Mouse (Mus musculus): ENCODE data around the gene Col12a1.

Col12a1 gene

DNA sequence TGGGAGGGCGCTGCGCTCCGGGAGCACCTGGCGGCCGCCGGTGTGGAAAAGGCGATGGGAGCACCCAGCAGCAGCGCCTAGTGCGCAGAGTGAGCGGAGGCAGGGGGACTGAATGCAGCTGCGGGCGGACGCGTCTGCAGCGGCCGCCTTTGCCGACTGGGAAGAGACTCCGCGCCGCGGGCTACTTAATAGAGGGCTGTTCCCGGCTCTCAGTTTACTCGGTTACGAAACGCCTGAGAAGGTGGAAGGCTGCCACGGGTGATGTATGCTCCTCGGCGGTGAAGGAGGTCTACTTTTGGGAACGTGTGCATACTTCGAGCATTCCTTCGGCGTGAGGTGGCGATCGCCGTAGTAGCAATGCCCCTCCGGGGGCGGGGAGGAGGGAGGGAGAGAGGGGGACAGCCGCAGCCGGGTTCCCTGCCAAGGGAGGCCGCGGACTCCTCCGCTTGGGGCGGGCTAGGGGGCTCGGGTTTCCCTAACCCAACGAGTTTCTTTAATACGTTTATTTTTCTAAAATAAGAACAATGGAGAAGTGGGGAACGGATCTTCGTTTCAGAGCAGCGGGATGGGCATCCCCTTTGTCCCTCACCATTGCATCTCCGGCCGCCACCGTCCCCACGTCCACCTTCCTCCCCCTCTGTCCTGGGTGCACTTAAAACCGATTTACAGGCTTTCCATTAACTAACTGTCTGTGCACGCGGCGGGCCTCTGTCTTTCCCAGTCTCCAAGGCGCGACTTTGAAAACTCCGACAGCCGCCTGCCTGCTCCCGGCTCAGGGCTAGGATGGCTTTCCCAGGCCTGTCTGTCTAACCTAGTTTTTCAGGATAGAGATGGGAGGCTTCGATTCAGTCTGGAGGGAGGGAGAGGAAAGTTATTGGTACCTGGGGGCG, at the start of gene Col12a1:
Gene Col12a1 (minus strand): TSS at position 351 of the 890 bp plus-strand sequence.
- peak; percentile 46 to 62 for DNase-seq

DNA sequence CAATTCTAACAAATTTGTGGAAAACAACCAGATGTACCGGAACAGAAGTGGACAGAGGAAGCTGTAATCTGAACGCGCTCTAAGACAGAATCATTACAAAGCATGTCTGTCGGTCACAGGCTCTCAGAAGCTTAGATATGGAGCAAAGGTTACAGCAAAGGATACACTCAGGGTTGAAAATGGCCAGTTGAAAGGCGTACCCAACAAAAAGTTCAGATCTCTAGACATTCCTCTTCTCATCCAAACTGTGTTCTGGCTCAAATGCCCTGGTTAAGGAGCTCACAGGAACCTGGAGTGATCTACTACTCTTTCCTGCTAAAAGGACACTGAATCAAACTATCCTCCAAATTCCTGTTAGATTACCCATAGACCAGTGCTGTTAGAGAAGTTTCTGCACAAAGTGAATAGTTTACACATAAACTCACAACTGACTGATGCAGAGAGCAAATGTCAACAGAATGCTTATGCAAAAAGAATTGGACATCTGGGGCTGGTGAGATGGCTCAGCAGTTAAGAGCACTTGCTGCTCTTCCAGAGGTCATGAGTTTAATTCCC, 48.4 kb upstream of the Col12a1 start:
- no peak for DNase-seq

DNA sequence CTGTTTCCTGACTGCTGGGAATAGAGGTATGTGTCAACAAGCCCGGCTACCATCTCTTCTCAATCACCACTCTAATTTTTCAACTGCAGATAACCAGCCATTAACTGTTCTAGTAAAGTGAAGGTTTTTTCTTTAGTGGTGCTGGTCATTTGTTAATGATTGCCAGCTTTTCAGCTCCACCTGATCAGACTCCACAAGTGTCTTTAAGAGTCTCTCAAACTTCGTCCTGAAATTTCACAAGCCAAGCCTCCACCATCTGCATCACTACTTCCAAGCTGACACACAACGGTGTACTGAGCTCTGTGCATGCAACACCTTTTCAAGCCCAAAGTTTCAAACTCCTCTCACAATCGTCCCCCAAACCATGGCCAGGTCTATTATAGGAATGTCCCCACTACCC, 46.7 kb upstream of the Col12a1 start:
- no peak for DNase-seq

DNA sequence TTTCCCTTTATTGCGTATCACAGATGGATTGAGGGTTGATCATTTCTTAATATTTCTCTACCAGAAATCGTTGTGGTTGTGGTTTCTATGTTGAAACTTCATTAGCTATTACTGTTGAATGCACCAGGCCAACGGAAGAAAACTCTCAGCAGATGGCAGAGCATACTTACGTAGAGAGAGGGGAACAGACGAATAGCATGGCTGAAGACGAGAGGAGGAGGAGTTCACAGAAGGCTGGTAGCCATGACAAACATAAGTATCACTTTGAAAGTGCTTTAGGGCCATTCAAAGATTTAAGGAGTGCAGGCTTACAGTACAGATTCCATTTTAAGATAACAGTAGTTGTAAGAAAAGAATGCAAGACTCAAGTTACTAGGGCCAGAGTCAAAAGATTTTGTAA, 43.9 kb upstream of the Col12a1 start:
- DNase-seq, result no peak

DNA sequence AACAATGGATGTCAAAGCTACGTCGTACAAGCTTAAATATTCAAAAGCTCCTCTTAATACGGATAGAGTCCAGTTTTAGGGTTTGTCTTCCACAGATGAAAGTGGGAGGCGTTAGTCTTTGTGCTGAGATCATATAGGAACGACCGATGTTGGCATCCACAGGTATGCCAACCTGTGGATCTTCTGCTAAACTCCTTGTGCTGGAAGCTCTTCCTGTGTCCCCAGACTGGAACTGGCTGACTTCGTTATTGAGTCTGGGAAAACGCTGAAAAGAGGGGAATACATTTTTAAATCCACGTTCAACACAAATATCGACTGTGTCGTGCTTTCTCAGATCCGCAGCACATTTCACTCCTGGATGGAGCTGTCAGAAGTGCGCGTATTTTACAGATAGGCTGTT, 41.4 kb upstream of the Col12a1 start:
- peak in 1 of 2 experiments; percentile 30 for DNase-seq

DNA sequence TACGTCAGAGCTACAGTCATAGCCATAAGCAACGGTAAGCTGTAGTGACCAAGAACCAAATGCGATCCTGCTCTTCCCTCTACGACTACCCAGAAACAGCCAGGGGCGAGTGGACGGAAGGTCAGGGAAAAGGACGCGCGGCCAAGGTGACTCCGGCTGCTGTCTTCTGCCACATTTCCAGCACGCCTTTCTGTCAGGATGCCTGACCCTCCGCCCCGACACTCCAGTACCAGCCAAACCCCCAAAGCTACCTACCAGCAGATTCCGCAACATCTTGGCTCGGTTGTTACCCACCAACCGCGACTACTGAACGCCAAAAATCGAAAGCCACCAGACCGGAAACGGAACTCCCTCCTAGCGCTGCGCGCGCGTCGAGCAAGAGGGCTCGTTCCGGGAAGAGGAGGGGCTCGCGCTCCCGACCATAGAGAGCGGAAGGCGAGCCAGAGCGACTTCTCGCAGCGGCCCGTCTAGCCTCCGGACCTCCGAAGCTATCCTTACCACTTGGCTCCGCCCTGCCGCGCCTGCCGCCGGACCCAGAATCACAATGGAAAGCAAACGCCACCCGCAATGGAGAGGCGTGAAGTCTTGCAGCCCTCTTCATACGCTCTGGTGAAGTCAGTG, 40.9 kb upstream of the Col12a1 start, which contains the start of gene Cox7a2:
Gene Cox7a2 (minus strand): TSS at position 494 of the 621 bp plus-strand sequence.
- DNase-seq, result peak; percentile 94 to 96

DNA sequence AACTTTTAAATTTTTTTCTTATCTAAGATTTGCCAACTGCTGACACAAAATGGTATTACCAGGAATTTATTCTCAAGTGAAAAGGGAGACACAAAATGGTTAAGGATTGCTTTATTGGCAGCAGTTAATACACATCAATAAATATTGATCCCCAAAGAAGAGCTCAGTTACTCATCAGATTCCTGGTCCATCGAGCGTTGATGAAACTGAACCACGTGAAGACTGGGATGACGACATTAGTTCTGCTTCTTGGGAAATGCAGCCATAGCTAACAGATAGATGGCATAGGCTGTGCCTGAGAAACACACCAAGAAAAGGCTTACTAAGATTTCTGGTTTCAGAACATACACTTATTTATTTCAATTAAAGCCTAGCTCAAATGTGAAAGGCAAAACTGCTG, 36.7 kb upstream of the Col12a1 start:
- DNase-seq, result no peak

DNA sequence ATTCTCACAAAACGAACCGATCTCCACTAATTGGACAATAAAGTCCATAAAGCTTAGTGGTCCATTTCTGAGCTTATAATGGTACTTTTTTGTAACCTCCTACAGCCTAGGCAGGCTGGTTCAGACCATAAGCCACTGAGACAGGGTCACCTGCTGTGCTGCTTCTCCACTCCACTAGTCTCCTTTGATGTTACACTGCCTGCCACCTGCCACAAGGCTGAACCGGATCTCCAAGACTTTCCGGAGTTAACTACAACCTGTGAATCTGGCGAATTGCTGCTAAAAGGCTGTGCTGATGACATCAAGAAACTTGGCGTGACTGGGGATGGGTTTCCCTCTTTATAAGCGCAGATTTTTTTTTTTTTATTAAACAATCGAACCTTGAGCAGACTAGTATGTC, 33.2 kb upstream of the Col12a1 start:
- no peak for DNase-seq

DNA sequence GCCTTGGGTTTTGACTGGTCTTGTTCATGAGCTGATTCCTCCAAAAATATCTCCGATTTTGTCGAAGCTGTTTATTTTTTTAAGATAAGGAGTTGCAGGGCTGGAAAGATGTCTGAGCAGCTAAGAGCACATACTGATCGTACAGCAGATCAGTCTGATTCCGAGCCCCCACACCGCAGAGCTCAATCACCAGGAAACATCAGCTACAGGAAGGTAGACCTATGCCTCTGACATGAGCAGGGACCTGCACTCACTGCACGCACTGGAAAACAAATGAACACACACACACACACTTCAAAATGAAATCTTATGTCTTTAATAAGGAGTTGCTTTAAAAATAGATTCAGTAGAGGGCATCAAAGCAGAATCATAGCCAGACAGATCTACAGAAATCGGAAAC, 32.1 kb upstream of the Col12a1 start:
- DNase-seq, result no peak

DNA sequence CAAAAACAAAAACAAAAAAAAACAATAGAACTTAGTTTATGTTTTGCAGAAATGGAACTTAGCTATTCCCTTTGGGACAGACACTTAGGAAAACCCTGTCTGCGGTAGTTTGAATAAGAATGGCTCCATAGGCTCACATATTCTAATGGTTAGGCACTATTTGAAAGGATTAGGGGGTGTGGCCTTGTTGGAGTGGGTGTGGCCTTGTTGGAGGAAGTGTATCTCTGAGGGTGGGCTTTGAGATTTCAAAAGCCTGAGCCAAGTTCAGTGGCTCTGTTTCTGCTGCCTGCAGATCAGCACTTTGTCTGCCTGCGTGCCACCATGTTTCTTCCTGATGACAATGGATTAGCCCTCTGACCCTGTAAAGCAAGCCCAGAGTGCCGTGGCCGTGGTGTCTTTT, 26.4 kb upstream of the Col12a1 start:
- DNase-seq, result no peak

DNA sequence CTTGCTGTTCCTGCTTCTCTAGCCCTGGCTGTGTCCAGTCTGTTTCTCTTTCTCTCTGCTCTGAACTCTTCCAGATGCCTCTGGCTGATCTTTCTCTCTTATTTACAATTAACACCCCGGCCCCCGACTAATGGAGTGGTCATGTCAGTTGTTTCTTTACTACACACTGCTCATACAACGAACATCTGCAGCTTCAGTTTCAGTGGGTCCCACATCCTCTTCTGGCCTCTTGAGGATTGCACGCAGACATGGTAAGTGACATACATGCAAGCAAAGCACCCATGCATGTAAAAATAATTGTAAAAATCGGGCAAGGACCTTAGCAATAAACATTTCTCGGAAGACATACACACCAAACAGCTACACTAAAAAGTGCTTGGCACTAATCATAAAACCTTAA, 17.0 kb upstream of the Col12a1 start:
- DNase-seq, result no peak

DNA sequence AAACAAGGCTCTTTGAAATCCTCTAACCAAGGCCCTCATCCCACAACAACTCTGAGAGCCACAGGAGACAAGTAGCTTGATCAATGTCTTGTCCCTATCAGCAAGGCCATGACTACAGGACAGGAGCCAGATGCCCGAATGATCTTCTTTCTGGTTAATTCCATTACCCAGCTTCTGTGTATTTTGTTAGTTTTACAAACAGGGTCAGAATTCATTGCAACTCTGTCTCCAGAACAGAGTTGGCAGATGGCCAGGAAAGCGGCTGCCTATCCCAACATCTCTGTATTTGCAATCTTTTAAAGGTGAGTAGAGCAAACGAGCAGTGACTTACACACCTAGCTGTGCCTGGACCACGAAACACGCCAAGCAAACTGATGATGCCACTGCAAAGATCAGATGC, 11.7 kb upstream of the Col12a1 start:
- peak in 1 of 2 experiments; percentile 23 for DNase-seq

DNA sequence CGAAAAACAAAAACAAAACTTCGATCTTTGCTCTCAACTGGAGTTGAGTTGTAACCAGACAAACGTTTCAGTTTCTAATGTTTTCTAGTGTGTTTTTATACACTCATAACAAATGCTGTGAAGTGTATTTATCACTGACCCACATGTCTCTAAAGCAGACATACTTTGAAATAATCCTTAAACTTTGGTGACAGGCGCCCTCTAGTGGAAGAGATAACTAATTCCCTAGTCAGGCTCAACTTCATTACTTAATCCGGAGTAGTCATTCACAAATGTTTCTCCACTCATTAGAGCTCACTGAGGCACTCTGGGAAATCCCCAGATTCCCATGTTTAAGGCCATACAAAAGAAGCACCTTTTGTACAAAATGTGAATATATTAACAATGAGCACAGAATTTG, 4.5 kb upstream of the Col12a1 start:
- peak in 1 of 2 experiments; percentile 40 for DNase-seq

DNA sequence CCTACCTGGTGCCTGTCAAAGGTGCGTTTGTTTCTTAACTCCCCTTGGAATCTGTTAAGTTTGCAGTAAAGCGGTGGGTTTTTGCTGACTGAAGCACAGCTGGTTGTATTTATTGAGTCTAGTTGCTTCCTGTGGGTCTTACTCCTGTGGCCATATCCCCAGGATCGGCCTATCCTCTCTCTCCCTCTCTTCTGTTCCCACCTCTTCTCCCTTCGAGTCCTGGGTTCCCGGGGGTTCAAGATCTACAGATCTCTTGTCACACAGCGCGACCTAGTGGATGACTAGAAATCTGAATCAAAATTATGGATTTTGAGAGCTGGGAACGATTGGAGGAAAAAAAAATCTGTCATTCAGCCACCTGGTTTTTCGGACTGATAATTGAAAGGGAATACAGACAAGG, 2.4 kb upstream of the Col12a1 start:
- DNase-seq, result peak; percentile 53 to 77

DNA sequence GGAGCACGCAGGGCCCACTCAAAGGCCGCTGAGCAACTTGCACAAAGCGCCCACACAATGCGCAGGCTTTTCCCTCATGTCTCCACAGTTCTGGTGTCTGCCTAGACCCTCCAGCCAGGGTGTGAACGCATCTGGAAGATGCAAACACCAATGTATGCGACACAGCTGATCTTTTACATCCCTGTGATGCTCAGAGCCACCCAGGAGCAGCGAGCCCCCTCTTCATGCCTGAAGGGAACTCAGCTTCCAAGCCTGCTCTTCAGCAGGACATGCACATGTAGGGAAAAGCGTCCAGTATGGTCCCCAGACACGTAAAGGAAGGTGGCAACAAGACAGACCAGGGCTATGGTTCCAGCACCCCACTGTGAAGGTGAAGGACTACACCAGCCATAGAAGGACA, 1.5 kb upstream of the Col12a1 start:
- DNase-seq, result no peak

DNA sequence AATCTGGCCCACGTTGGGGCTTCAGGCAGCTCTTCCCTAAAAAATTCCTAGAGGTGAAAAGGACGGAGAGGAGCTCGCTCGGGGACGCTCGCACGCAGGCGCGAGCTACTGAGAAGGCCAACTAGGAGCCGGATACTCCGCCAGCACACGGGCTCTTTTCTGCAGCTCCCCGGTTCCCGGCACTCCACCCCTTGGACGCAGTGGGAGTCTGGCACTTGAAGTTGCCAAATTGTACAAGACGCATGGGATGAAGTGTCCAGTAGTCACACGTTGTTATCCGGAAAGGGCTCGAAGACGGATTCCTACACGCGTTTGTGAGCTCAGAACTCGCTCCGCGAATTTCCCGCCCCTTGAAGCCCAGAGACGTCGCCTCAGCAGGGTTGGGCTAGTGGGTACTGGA, 820 bp upstream of the Col12a1 start:
- peak; percentile 31 to 38 for DNase-seq

DNA sequence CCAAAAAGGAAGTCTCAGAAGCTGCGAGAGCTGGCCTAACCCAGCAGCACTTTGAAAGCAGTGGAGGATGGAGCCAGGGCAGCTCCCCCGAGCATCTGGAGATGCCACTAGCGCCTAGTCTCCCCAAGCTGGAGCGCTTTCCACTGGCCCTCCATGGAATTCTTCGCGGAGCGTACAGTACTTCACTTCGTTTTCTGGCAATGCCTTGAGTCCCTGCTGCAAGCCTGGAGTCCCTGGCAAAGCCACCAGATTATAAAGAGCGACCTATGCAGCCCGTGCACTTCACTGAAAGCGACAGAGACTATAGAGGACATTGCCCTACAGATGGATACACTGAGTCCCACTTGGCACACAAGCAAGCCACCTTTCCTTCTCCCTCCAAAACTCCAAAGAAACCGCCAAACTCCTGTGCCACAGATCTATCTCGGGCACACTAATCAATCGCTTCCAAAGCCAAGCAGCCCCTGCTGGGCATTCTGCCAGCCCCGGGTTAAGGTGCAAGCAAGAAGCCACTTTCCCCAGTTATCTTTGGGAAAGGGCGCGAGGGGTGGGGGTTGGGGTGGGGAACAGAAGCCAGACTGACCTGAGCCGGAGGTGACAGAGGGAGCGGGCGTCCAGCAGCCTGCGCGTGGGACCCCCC, 675 bp downstream of the Col12a1 start:
- DNase-seq, result peak; percentile 38 to 47

DNA sequence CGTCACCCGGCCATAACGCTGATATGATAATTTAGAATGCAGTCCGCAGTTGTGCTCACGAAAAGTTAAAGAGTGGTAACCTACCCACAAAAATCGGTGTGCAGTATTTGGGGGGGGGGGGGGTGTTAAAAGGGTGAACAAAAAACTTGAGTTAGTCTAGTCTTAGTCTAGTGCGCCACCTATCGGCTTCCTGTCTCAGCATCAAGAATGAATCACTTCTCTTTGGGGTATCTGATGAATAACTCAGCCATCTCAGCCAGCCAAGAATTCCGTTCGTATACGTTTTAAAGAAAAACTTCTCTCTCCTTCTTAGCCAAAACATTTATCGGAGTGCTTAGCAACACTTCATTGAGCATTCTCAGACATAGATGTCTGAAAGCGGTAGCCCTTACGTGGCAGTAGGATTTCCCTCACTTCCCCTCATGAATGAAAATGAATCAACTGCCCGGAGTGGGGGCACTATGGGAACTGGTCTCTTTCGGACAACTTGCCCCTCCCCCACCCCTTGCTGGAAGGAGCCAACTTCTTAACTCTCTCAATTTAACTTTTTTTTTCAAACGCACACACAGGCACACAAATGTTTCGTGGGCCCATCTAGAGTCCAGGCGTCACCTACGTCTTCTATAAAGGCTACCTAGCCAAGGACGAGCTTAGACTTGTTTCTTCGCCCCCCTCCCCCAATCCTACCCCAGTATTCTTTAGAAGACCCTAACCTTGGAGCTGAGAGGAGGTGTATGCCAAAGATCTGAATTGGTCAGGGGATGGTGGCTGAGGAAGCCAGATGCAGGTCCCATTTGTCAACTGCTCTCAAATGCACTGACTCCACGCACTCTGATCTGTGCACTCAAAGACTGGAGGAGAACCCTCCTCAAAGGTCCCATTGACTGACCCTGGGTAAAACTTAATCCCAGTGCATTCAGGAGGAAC, 1.5 kb downstream of the Col12a1 start:
- peak; percentile 74 to 90 for DNase-seq

DNA sequence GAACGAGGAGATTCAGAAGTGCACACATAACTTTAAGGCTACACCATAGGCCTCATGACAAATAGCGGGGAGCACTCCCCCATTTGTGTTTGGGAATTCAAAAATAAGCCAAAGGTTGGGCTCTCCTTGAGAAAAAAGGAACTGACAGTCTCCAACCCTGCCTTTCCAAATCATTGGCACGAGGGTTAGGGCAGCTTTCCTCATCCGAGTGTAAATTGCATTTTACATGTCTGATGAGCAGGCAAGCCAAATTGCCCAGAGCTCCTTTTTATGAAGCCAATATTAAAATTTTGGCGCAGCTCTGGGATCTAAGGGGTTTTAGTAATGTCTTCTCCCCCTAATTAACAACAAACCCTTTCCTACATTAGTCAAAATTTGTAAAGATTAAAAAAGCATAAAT, 2.1 kb downstream of the Col12a1 start:
- DNase-seq, result peak; percentile 25 to 30

DNA sequence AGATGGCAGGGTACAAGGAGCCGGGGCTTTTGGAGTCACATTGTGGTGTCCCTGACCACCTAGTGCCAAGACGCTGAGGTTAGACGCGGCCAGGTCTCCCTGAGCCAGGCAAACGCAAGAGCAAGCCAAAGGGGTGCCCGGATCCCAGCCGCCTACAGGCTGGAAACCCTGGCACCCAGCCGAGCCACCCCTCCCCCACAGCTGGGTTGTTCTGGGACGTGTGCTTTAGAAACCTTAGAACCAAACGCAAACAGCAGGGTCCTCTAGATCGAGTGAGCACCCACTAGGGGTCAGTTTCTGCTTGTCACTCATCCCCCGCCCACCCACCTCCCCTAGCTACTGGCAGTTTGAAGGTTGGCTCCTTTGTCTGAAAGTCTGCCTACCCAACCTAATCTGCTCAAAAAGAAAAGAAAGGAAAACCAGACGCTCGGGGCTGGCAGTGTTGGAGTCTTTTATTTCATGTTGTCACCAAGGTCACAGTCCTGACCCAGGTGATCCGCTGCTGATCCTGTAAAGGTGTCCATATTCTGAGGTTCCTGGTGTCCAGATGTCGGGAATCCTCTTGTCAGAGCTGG, 4.1 kb downstream of the Col12a1 start:
- DNase-seq, result peak; percentile 65 to 81

DNA sequence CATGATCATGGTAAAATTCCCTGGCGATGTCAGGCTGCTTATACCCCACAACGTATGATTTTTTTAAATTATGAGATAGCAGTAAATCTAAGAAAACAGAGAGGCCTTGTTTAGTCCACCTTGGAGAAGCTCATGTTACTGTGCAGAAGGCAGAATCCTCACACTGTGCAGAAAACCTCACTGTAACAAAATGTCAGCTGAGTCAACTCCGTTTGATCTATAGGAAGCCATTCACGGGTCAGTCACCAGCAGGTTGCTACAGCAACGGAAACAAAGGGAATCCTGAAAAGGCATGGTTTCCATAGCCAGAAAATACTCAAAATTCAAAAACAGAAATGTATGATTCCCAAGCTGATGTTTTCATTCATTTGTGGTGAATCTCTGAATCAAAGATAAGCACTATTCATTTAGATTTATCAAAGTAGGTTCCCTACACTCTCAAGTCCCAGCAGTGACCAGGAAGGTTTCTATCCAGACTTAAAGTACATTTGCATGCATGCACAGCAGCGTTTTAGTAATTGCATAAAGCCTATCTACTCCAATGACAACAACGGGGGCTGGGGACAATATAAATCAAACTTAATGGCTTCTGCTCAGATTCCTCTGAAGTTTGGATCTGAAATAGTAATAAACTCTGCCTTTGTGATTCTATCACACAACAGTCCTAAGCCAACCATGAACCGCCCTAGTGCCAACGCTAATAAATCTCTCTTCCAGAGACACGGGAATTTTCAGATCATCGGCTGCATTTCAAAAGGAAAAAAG, 28.7 kb downstream of the Col12a1 start:
- no peak for DNase-seq
